Mouse (Mus musculus) stomach, embryonic 16.5 days (tissue): ENCODE results near the gene Evpl. TPM values are rescaled to one million over a fixed set of nuclear protein-coding genes. Genes with fewer than 3 reads are reported as not detected.

Experiments
- ATAC-seq: fragments of 200-750 bp; cut with Nextera tagmentation; 2 replicates; pipeline ENCODE4 v1.8.0; 2017; ENCODE audit warnings: moderate number of reproducible peaks, moderate TSS enrichment; ENCODE audit not compliant: insufficient read depth, low FRiP score
- H3K27ac ChIP-seq: fragments of 300-500 bp; sonication (generic); 2 replicates; pipeline ENCODE4 v1.5.1; 2014; ENCODE audit warnings: low read length
- H3K27me3 ChIP-seq: fragments of 300-500 bp; sonication (generic); 2 replicates; pipeline ENCODE4 v1.6.1; 2014; ENCODE audit warnings: low read length, control low read depth, mixed read lengths; ENCODE audit not compliant: control insufficient read depth, insufficient read depth
- H3K36me3 ChIP-seq: fragments of 300-500 bp; sonication (generic); 2 replicates; pipeline ENCODE4 v1.6.1; 2014; ENCODE audit warnings: low read length; ENCODE audit not compliant: control insufficient read depth, insufficient read depth
- H3K4me1 ChIP-seq: fragments of 300-500 bp; sonication (generic); 2 replicates; pipeline ENCODE4 v1.6.1; 2014; ENCODE audit warnings: low read length, control low read depth, mixed read lengths; ENCODE audit not compliant: control insufficient read depth, insufficient read depth
- H3K4me2 ChIP-seq: fragments of 300-500 bp; sonication (generic); 2 replicates; pipeline ENCODE4 v1.6.1; 2014; ENCODE audit warnings: low read depth, low read length, mixed read lengths
- H3K4me3 ChIP-seq: fragments of 300-500 bp; sonication (generic); replicated peaks from 2 replicates; pipeline ENCODE4 v1.5.1; 2014; ENCODE audit warnings: mild to moderate bottlenecking, low read length
- H3K9ac ChIP-seq: fragments of 300-500 bp; sonication (generic); 2 replicates; pipeline ENCODE4 v1.6.1; 2014; ENCODE audit warnings: low read length
- H3K9me3 ChIP-seq: fragments of 300-500 bp; sonication (generic); replicated peaks from 2 replicates; pipeline ENCODE4 v1.6.1; 2016; ENCODE audit warnings: low read length, control low read depth; ENCODE audit not compliant: control insufficient read depth
- WGBS: fragments of 180-500 bp; shearing (Covaris S2); extraction: QIAGEN DNeasy Blood & Tissue Kit; methylation state at CpG from one replicate; pipeline ENCODE4 v1.1.7; 2014; 5-methylcytosine and 5-hydroxymethylcytosine counted together
- polyA plus RNA-seq: library from polyadenylated mRNA; unstranded; fragments of >200 nt; fragmentation: Nextera tagmentation; extraction: Ambion mirVana; gene quantifications from 2 replicates; pipeline ENCODE4 v1.2.1, GENCODE M21; 2015

Evpl gene
- 19.2 and 23.5 TPM in 2 replicates for polyA plus RNA-seq

DNA sequence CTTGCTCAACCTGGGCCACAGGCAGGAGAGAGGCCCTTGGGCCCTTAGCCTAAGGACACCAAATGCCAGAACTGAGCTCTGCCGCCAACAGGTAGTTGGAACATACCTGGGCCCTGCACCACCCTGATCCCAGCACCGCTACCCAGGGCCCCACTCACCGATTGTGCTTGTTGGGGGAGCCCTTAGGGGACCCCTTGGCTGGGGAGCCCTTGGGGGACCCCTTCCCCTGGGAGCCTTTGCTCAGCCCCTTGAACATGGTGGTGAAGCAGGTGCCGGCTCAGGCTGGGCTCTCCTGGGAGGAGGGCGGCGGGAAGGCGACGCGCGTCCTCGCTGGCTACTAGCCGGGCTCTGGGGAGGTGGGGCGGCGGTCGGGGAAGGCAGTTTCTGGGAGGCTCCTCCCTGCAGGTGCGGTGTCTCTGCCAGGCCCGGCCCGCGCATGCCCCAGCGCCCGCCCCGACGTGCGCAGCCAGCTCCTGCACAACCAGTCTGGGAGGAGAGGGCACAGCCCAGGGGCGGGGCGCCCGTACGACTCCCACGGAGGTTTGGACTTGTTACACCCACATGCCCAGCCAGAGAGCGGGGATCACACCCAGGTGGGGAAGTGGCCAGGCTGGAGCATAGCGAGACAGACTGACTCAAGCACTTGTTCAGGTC lies at the start of gene Evpl:
Evpl (minus strand) TSS at position 336 of the 654 bp plus-strand sequence.
- H3K27ac ChIP-seq = peak within 1 kb of the TSS; percentile 84

DNA sequence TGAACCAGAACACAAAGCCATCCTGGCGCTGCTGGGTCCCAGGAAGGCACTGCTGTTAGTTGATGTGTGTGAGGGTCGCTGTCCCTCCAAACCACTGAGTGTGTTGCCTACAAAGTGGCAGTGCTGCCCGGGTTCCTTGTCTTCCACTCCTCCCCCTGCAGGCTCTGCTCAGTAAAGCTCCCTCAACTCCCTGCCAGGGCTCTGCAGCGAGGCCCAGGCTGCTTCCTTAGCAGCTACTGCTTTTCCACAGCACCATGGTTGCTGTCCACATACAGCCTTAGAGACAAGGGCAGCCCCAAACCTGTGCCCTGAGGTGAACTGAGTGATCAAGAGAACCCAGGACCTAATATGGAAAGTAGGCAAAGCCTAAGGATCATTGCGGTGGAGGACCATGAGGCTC lies 49.5 kb upstream of the Evpl start:
- H3K27ac ChIP-seq = no peak overlapping the region
- peaks cover 18% of the 10 kb centered on the region for H3K4me1 ChIP-seq
- no peak overlapping the region for H3K9ac ChIP-seq
- peaks cover 28% of the 10 kb centered on the region for H3K27me3 ChIP-seq
- 84% methylated on average over 5 of the region's 5 CpGs for WGBS
- H3K4me3 ChIP-seq = no peak overlapping the region
- H3K9me3 ChIP-seq = no peaks in the 10 kb centered on the region
- peaks cover 5% of the 10 kb centered on the region; the same call in 1 of the 2 replicates for H3K36me3 ChIP-seq
- no peak overlapping the region for H3K4me2 ChIP-seq
- no peak for ATAC-seq

More for the DNA sequence above, at the start of gene Evpl:
- H3K36me3 ChIP-seq = no peaks in the 10 kb centered on the region
- H3K9me3 ChIP-seq = no peaks in the 10 kb centered on the region
- H3K4me2 ChIP-seq = peak within 1 kb of the TSS; percentile 49
- H3K4me1 ChIP-seq = peaks cover 4% of the 10 kb centered on the region; the same call in 1 of the 2 replicates
- H3K4me3 ChIP-seq = peak within 1 kb of the TSS; percentile 53
- 7% methylated on average over 31 of the region's 31 CpGs for WGBS
- peak; percentile 95 for ATAC-seq
- peaks cover 5% of the 10 kb centered on the region for H3K27me3 ChIP-seq
- peak within 1 kb of the TSS; percentile 76 for H3K9ac ChIP-seq

- Histone ChIP-seq H3K9me3 (no peaks in the 10 kb centered on the region), H3K36me3 (peaks cover 5% of the 10 kb centered on the region; the same call in 1 of the 2 replicates), H3K4me3 (no peak overlapping the region), H3K4me1 (peaks cover 22% of the 10 kb centered on the region), H3K27me3 (peaks cover 43% of the 10 kb centered on the region), H3K27ac (peak overlapping the region; percentile 68), H3K9ac (no peak overlapping the region), H3K4me2 (no peak overlapping the region)
- 41% methylated on average over 7 of the region's 7 CpGs for WGBS
- ATAC-seq = peak; percentile 74
These were observed 47.9 kb upstream of the Evpl start for GRCm38 (mm10) chr11:116285770-116286191.

DNA sequence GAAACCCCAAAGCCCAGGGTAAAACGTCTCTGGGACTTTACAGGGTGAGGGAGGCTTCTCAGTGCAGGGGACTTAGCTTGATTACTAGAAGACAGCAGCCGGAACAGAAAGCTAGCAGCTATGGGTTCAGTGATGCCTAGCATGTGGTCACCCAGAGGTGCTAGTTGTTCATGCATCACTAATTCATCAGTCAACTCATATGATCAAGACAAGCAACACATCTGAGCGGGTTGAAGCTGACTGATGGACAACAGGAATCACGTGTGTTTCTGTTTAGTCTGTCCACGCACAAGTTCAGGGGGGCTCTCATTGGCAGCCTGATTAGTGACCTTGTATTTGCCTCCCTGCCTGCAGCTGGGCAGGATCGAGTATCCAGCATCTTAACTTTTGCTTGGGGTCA lies 46.1 kb upstream of the Evpl start:
- Histone ChIP-seq H3K4me1 (peaks cover 20% of the 10 kb centered on the region), H3K4me3 (no peak overlapping the region), H3K4me2 (no peak overlapping the region), H3K9ac (no peak overlapping the region), H3K27me3 (peaks cover 53% of the 10 kb centered on the region), H3K36me3 (peaks cover 4% of the 10 kb centered on the region; the same call in 1 of the 2 replicates), H3K27ac (no peak overlapping the region), H3K9me3 (no peaks in the 10 kb centered on the region)
- ATAC-seq = no peak
- WGBS = 35% methylated on average over 6 of the region's 6 CpGs

GRCm38 (mm10) chr11:116282912-116283521 lies 45.1 kb upstream of the Evpl start:
- H3K9me3 ChIP-seq = no peaks in the 10 kb centered on the region
- WGBS = 8% methylated on average over 48 of the region's 48 CpGs
- H3K27ac ChIP-seq = no peak overlapping the region
- peaks cover 20% of the 10 kb centered on the region for H3K4me1 ChIP-seq
- H3K9ac ChIP-seq = no peak overlapping the region
- peaks cover 53% of the 10 kb centered on the region for H3K27me3 ChIP-seq
- no peak overlapping the region for H3K4me2 ChIP-seq
- no peak for ATAC-seq
- no peaks in the 10 kb centered on the region for H3K36me3 ChIP-seq
- no peak overlapping the region for H3K4me3 ChIP-seq

GRCm38 (mm10) chr11:116282089-116282488 lies 44.2 kb upstream of the Evpl start:
- H3K27me3 ChIP-seq = peaks cover 53% of the 10 kb centered on the region
- no peak for ATAC-seq
- H3K4me2 ChIP-seq = no peak overlapping the region
- no peak overlapping the region for H3K9ac ChIP-seq
- WGBS = 3% methylated on average over 11 of the region's 11 CpGs
- H3K9me3 ChIP-seq = no peaks in the 10 kb centered on the region
- no peak overlapping the region for H3K4me3 ChIP-seq
- H3K4me1 ChIP-seq = peaks cover 15% of the 10 kb centered on the region
- no peaks in the 10 kb centered on the region for H3K36me3 ChIP-seq
- H3K27ac ChIP-seq = no peak overlapping the region

- peaks cover 14% of the 10 kb centered on the region for H3K4me1 ChIP-seq
- H3K36me3 ChIP-seq = no peaks in the 10 kb centered on the region
- WGBS = 4% methylated on average over 18 of the region's 18 CpGs
- H3K27me3 ChIP-seq = peaks cover 53% of the 10 kb centered on the region
- H3K4me3 ChIP-seq = peak overlapping the region; percentile 39
- H3K9ac ChIP-seq = peak overlapping the region; percentile 62
- H3K4me2 ChIP-seq = peak overlapping the region; percentile 55
- H3K9me3 ChIP-seq = no peaks in the 10 kb centered on the region
- ATAC-seq = no peak
- no peak overlapping the region for H3K27ac ChIP-seq
These were observed 43.8 kb upstream of the Evpl start for GRCm38 (mm10) chr11:116281671-116282070.

- peak within 1 kb of the TSS; percentile 62 for H3K9ac ChIP-seq
- H3K4me2 ChIP-seq = peak within 1 kb of the TSS; percentile 55
- peak within 1 kb of the TSS; percentile 39 for H3K4me3 ChIP-seq
- ATAC-seq = no peak
- no peaks in the 10 kb centered on the region for H3K36me3 ChIP-seq
- no peak within 1 kb of the TSS for H3K27ac ChIP-seq
- H3K9me3 ChIP-seq = no peaks in the 10 kb centered on the region
- 6% methylated on average over 48 of the region's 48 CpGs for WGBS
- H3K27me3 ChIP-seq = peaks cover 53% of the 10 kb centered on the region
- H3K4me1 ChIP-seq = peaks cover 14% of the 10 kb centered on the region
These were observed 43.1 kb upstream of the Evpl start, which contains the start of gene Galr2 for GRCm38 (mm10) chr11:116280751-116281663. Gene Galr2 (plus strand): TSS chr11:116280939.
